Comparison of ENCODE assay signal across 19 mouse cellular contexts in genomic region chr4:152192569-152192968, GRCm38 (mm10). TPM values are rescaled to one million over a fixed set of nuclear protein-coding genes. Genes with fewer than 3 reads are reported as not detected.
A peak's percentile ranks its signal among the peaks of the same experiment; 100 is the strongest.
DNase-seq lines count a peak whose midpoint lies in the region; ATAC-seq and TF ChIP-seq lines count a peak whose summit lies in the region.
"Had no signal": no experiment of that assay in that cellular context is flagged by ENCODE, and none has a peak within 500 bp of the region (broad histone marks: within the 10 kb centered on the region; RNA-seq: fewer than 3 reads in every experiment).

No protein-coding gene starts in this region.

- no peak overlapping the region for H3K9ac ChIP-seq in kidney, embryonic 16.5 days (replicated peaks; ENCODE audit: low read length)
- no peak overlapping the region for H3K9ac ChIP-seq in stomach, embryonic 14.5 days (replicated peaks; ENCODE audit: low read depth, low read length)
- H3K9ac ChIP-seq in stomach, postnatal 0 days (ENCODE audit: low read length): no peak overlapping the region
- no peak overlapping the region for H3K9ac ChIP-seq in forebrain, postnatal 0 days
- H3K9ac ChIP-seq: heart, embryonic 15.5 days; liver, embryonic 14.5 days had no signal

- peaks cover 9% of the 10 kb centered on the region for H3K4me1 ChIP-seq in kidney, embryonic 16.5 days (ENCODE audit: insufficient read depth, low read length)
- 0 out of 2 replicates have a peak, but pooled peaks cover 3% of the 10 kb centered on the region for H3K4me1 ChIP-seq in stomach, embryonic 14.5 days (ENCODE audit: control insufficient read depth, insufficient read depth, low read length)
- H3K4me1 ChIP-seq in stomach, postnatal 0 days (replicated peaks; ENCODE audit: control insufficient read depth, insufficient read depth): no peaks in the 10 kb centered on the region
- no peaks in the 10 kb centered on the region for H3K4me1 ChIP-seq in forebrain, postnatal 0 days (ENCODE audit: insufficient read depth)

- TF ChIP-seq EP300 in stomach, postnatal 0 days (optimal IDR thresholded peaks at IDR 0.05): no peak

- H3K27me3 ChIP-seq in kidney, embryonic 16.5 days (ENCODE audit: insufficient read depth, low read length): no peaks in the 10 kb centered on the region
- no peaks in the 10 kb centered on the region for H3K27me3 ChIP-seq in stomach, embryonic 14.5 days (ENCODE audit: control insufficient read depth, insufficient read depth, low read length)
- no peaks in the 10 kb centered on the region for H3K27me3 ChIP-seq in stomach, postnatal 0 days (ENCODE audit: control insufficient read depth, insufficient read depth, low read length)
- no peaks in the 10 kb centered on the region for H3K27me3 ChIP-seq in forebrain, postnatal 0 days (ENCODE audit: insufficient read depth, low read length)
- H3K27me3 ChIP-seq: heart, embryonic 15.5 days had no signal

- no peak overlapping the region for H3K4me3 ChIP-seq in kidney, embryonic 16.5 days (ENCODE audit: low read length)
- H3K4me3 ChIP-seq in stomach, embryonic 14.5 days (ENCODE audit: low read depth, low read length): no peak overlapping the region
- no peak overlapping the region for H3K4me3 ChIP-seq in stomach, postnatal 0 days (ENCODE audit: low read depth, low read length)
- no peak overlapping the region for H3K4me3 ChIP-seq in forebrain, postnatal 0 days (ENCODE audit: low read depth, low read length)
- H3K4me3 ChIP-seq: gastrocnemius, adult 2 months; heart, embryonic 15.5 days had no signal

- ATAC-seq in kidney, embryonic 16.5 days (ENCODE audit: low FRiP score, low TSS enrichment): no peak
- no peak for ATAC-seq in stomach, embryonic 14.5 days (ENCODE audit: insufficient number of reproducible peaks, insufficient read depth, low FRiP score, low read depth)
- no peak for ATAC-seq in stomach, postnatal 0 days (ENCODE audit: low FRiP score, low TSS enrichment)
- no peak for ATAC-seq in forebrain, postnatal 0 days
- ATAC-seq: inflammation-experienced regulatory T-cells, adult 6 months had no signal

- no peak overlapping the region for H3K27ac ChIP-seq in kidney, embryonic 16.5 days (ENCODE audit: low read length)
- 0 out of 2 replicates have a peak overlapping the region, but pooled peaks have one; percentile 21 for H3K27ac ChIP-seq in stomach, embryonic 14.5 days (ENCODE audit: low read length)
- H3K27ac ChIP-seq in stomach, postnatal 0 days (replicated peaks): no peak overlapping the region
- 0 out of 2 replicates have a peak overlapping the region, but pooled peaks have one; percentile 2 for H3K27ac ChIP-seq in forebrain, postnatal 0 days (ENCODE audit: low read depth, low read length)
- H3K27ac ChIP-seq: gastrocnemius, adult 2 months; heart, embryonic 15.5 days; kidney, postnatal 0 days; liver, embryonic 14.5 days had no signal

- no peak for TF ChIP-seq CTCF in stomach, postnatal 0 days (IDR thresholded peaks at IDR 0.05; ENCODE audit: low read depth)
- no peak for TF ChIP-seq CTCF in forebrain, postnatal 0 days (IDR thresholded peaks at IDR 0.05; ENCODE audit: low read depth)

- no peaks in the 10 kb centered on the region for H3K36me3 ChIP-seq in kidney, embryonic 16.5 days (ENCODE audit: insufficient read depth, low read length)
- H3K36me3 ChIP-seq in stomach, embryonic 14.5 days (ENCODE audit: control insufficient read depth, insufficient read depth, low read length): no peaks in the 10 kb centered on the region
- no peaks in the 10 kb centered on the region for H3K36me3 ChIP-seq in stomach, postnatal 0 days (ENCODE audit: control insufficient read depth, insufficient read depth, low read length)
- H3K36me3 ChIP-seq in forebrain, postnatal 0 days (ENCODE audit: insufficient read depth): 0 out of 2 replicates have a peak, but pooled peaks cover 4% of the 10 kb centered on the region
- H3K36me3 ChIP-seq: heart, embryonic 15.5 days had no signal

- no peak overlapping the region for H3K4me2 ChIP-seq in kidney, embryonic 16.5 days (replicated peaks; ENCODE audit: low read depth, low read length)
- no peak overlapping the region for H3K4me2 ChIP-seq in stomach, embryonic 14.5 days (replicated peaks; ENCODE audit: low read depth, low read length)
- no peak overlapping the region for H3K4me2 ChIP-seq in stomach, postnatal 0 days (replicated peaks; ENCODE audit: low read depth)
- no peak overlapping the region for H3K4me2 ChIP-seq in forebrain, postnatal 0 days (ENCODE audit: low read depth)
- H3K4me2 ChIP-seq: heart, embryonic 15.5 days had no signal

- 58% methylated on average over 4 of the region's 4 CpGs for WGBS in kidney, embryonic 16.5 days
- WGBS in stomach, embryonic 14.5 days: 37% methylated on average over 4 of the region's 4 CpGs
- WGBS in stomach, postnatal 0 days: 23% methylated on average over 4 of the region's 4 CpGs
- WGBS in forebrain, postnatal 0 days: 19% methylated on average over 4 of the region's 4 CpGs

- no peaks in the 10 kb centered on the region for H3K9me3 ChIP-seq in kidney, embryonic 16.5 days (ENCODE audit: low read length)
- no peaks in the 10 kb centered on the region for H3K9me3 ChIP-seq in stomach, embryonic 14.5 days (ENCODE audit: control insufficient read depth, low read depth, low read length)
- no peaks in the 10 kb centered on the region for H3K9me3 ChIP-seq in stomach, postnatal 0 days (ENCODE audit: control insufficient read depth, low read length)
- no peaks in the 10 kb centered on the region for H3K9me3 ChIP-seq in forebrain, postnatal 0 days (ENCODE audit: low read length)
- H3K9me3 ChIP-seq: heart, embryonic 15.5 days had no signal

- peak; percentile 31 for DNase-seq in kidney, adult 9 months
- DNase-seq in stomach, postnatal 0 days (ENCODE audit: low spot score): no peak
- no peak for DNase-seq in forebrain, postnatal 0 days
- DNase-seq in heart, postnatal 4 days: no peak
- no peak for DNase-seq in spleen, postnatal 14 days (ENCODE audit: low spot score in 2 of 2)
- DNase-seq: cerebellum, adult 18-20 months; gastrocnemius, adult 2 months; heart, adult 11 months; left cerebral cortex, postnatal 4 days; lung, postnatal 10 days had no signal

RNA-seq across cellular contexts. Expression of gene Acot7, which starts 14.6 kb away (rescaled TPM):
- 75.1 and 76.4 TPM in 2 replicates for polyA plus RNA-seq in kidney, embryonic 16.5 days (2015; fragmentation: Nextera tagmentation; extraction: Ambion mirVana)
- polyA plus RNA-seq in stomach, embryonic 14.5 days (2014; fragmentation: Nextera tagmentation; extraction: Ambion mirVana): 71.4 and 72.4 TPM in 2 replicates
- polyA plus RNA-seq in stomach, postnatal 0 days (2015; fragmentation: Nextera tagmentation; extraction: Ambion mirVana): 51.7 and 55.0 TPM in 2 replicates
- total RNA-seq in forebrain, postnatal 0 days (2014; rRNA removed): 191 and 193 TPM in 2 replicates
- 411 and 466 TPM in 2 replicates for polyA plus RNA-seq in forebrain, postnatal 0 days (2015; fragmentation: Nextera tagmentation; extraction: Ambion mirVana)
- total RNA-seq in heart, postnatal 4 days (2021): 10 to 100 TPM; 54.3 to 58.4 TPM

RNA-seq across cellular contexts. Expression of gene Hes2, which starts 33.9 kb away (rescaled TPM):
- 0.14 and 0.57 TPM in 2 replicates for polyA plus RNA-seq in kidney, embryonic 16.5 days (2015; fragmentation: Nextera tagmentation; extraction: Ambion mirVana)
- 0.29 and 0.55 TPM in 2 replicates for polyA plus RNA-seq in stomach, embryonic 14.5 days (2014; fragmentation: Nextera tagmentation; extraction: Ambion mirVana)
- 0.52 and 0.87 TPM in 2 replicates for polyA plus RNA-seq in stomach, postnatal 0 days (2015; fragmentation: Nextera tagmentation; extraction: Ambion mirVana)
- not detected in 2 replicates for total RNA-seq in forebrain, postnatal 0 days (2014; rRNA removed)
- polyA plus RNA-seq in forebrain, postnatal 0 days (2015; fragmentation: Nextera tagmentation; extraction: Ambion mirVana): not detected in 2 replicates
- not detected for total RNA-seq in heart, postnatal 4 days (2021)
- total RNA-seq: gastrocnemius, adult 2 months; layer of hippocampus, postnatal 10 days; left cerebral cortex, postnatal 4 days had no signal
- polyA plus RNA-seq: inflammation-experienced regulatory T-cells, adult 6 months; neural tube, embryonic 14.5 days; spleen, adult 2 months had no signal

RNA-seq across cellular contexts. Expression of gene Espn, which starts 40.4 kb away (rescaled TPM):
- 22.2 and 30.6 TPM in 2 replicates for polyA plus RNA-seq in kidney, embryonic 16.5 days (2015; fragmentation: Nextera tagmentation; extraction: Ambion mirVana)
- 10.5 and 10.9 TPM in 2 replicates for polyA plus RNA-seq in stomach, embryonic 14.5 days (2014; fragmentation: Nextera tagmentation; extraction: Ambion mirVana)
- 13.8 and 14.4 TPM in 2 replicates for polyA plus RNA-seq in stomach, postnatal 0 days (2015; fragmentation: Nextera tagmentation; extraction: Ambion mirVana)
- total RNA-seq in forebrain, postnatal 0 days (2014; rRNA removed): 0.08 and 0.71 TPM in 2 replicates
- polyA plus RNA-seq in forebrain, postnatal 0 days (2015; fragmentation: Nextera tagmentation; extraction: Ambion mirVana): 0.50 and 0.69 TPM in 2 replicates
- total RNA-seq in heart, postnatal 4 days (2021): 1 to 10 TPM; 1.5 to 1.8 TPM

Comparison
In these comparisons a context has a peak if more than half of its experiments do, and no peak if none do; other contexts are left out.
1. H3K27ac ChIP-seq: peak in stomach, embryonic 14.5 days (single experiment) and forebrain, postnatal 0 days (single experiment); none in kidney, embryonic 16.5 days (single experiment) and stomach, postnatal 0 days (single experiment).